Mouse (Mus musculus): ENCODE measurements around the gene Lhx2. TPM values are rescaled to one million over a fixed set of nuclear protein-coding genes. Genes with fewer than 3 reads are reported as not detected.

Lhx2 gene
- polyA plus RNA-seq (2017; shearing (Covaris generic)), result not detected

DNA sequence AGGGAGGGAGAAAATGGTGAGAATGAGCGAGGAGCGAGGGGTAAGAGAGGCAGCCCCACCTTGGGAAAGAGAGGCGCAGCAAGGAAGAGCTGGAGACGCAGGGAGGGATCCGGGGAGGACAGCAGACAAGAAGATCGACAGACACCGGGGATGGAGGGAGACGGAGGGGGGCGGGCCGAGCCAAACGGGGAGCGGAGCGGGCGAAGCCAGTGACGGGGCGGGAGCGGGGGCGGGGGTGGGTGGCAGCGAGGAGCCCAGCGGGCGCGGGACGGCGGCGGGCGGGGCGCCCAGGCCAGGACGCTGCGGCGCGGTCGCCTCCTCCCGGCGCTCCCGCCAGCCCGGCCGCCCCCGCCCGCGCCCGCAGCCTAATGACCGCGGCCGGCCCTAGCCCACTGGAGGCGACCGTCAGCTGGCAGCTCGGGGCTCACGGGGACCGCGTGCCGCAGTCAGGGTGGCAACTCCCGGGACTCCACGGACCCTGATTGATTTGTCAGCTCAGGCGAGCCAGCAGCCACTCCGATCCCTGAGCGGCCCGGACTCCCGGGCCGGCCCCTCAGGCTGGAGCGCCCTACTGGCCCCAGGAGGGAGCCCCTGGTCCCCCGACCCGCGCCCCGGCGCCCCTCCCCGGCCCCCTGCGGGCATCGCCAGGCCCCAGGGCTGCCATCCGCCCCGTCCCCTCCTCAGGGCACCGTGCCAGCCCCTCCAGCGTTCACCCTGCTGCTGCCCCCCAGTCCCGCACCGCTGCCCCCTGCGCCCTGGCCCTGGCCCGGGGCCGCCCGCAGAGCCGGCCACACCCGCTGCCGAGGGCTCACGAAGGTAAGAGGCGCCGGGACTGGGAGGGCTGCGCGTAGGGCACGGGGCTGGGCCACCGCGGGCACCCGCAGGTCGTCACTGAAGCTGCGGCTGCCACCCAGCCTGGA lies at the start of gene Lhx2:
TSS of gene Lhx2 (plus strand) at position 292 of the 920 bp plus-strand sequence.

Other genes starting within 250 kb of the Lhx2 start
- 16.3 TPM for gene Dennd1a, start 51.9 kb upstream of the Lhx2 start, polyA plus RNA-seq (2017; shearing (Covaris generic))
- 1.7 TPM for gene Nek6, start 172.4 kb downstream of the Lhx2 start, polyA plus RNA-seq (2017; shearing (Covaris generic))

All from CD4-positive, CD25-positive, alpha-beta regulatory T cell, adult 9 weeks (primary cell).